Mouse (Mus musculus) CH12.LX (cell line): ENCODE measurements at regions not wholly inside any gene's neighbourhood (a gene's known extent, or its start where the extent isn't known, plus 50 kb on each side); places are given as distances from the start of the nearest gene placed in this dataset.

Experiments used
- DNase-seq: peaks from one replicate; pipeline ENCODE4 v3.0.0-alpha.2; 2013; ENCODE audit errors: extremely low read depth
- H3K27ac ChIP-seq: 2 replicates; pipeline ENCODE4 v1.5.1; 2012; ENCODE audit warnings: low read depth, mild to moderate bottlenecking, control low read depth, moderate library complexity; ENCODE audit not compliant: insufficient read depth
- H3K27me3 ChIP-seq: replicated peaks from 2 replicates; pipeline ENCODE3; 2012; ENCODE audit warnings: inconsistent platforms
- H3K36me3 ChIP-seq, 2 experiments: replicated peaks in 1 of 2; 2 replicates each; pipeline versions ENCODE3 to v1.6.1; 2012; ENCODE audit warnings: inconsistent platforms in 1 of 2, low read length in 1 of 2, mild to moderate bottlenecking in 1 of 2, mixed read lengths in 1 of 2, moderate library complexity in 1 of 2; ENCODE audit not compliant: control insufficient read depth in 1 of 2, insufficient read depth in 1 of 2
- H3K4me1 ChIP-seq, 2 experiments: 2 replicates each; pipeline ENCODE4 v1.6.1; 2012; ENCODE audit warnings: inconsistent platforms in 1 of 2, moderate library complexity in 1 of 2; ENCODE audit not compliant: insufficient read depth in 2 of 2, control insufficient read depth in 1 of 2
- H3K4me2 ChIP-seq: 2 replicates; pipeline ENCODE4 v1.6.1; 2012; ENCODE audit warnings: low read depth, mild to moderate bottlenecking, control low read depth; ENCODE audit not compliant: poor library complexity, insufficient read depth, severe bottlenecking
- H3K4me3 ChIP-seq, 3 experiments: fragments of 150-350 bp in 1 of 3; sonication (generic) in 1 of 3; replicated peaks in 1 of 3; 2 replicates each; pipeline versions ENCODE3 to v1.5.1; 2011 to 2012; ENCODE audit warnings: low read depth in 2 of 3, low read length in 2 of 3, mild to moderate bottlenecking in 2 of 3, moderate library complexity in 2 of 3, control low read depth in 1 of 3, improper control_type of control experiment in 1 of 3, inconsistent platforms in 1 of 3, mixed read lengths in 1 of 3; ENCODE audit not compliant: poor library complexity in 1 of 3
- H3K79me2 ChIP-seq: replicated peaks from 2 replicates; pipeline ENCODE4 v1.6.1; 2012; ENCODE audit warnings: mild to moderate bottlenecking, moderate library complexity; ENCODE audit not compliant: control insufficient read depth, poor library complexity, insufficient read depth, severe bottlenecking; ENCODE audit errors: extremely low read depth
- H3K9ac ChIP-seq: 2 replicates; pipeline ENCODE4 v1.6.1; 2012; ENCODE audit warnings: low read depth, mild to moderate bottlenecking, control low read depth, moderate library complexity; ENCODE audit not compliant: insufficient read depth
- H3K9me3 ChIP-seq: replicated peaks from 2 replicates; pipeline ENCODE3; 2012; ENCODE audit warnings: low read length, inconsistent platforms, mixed read lengths
- BHLHE40 ChIP-seq: IDR thresholded peaks from 2 replicates; pipeline ENCODE4 v1.6.1; 2011; ENCODE audit warnings: mild to moderate bottlenecking, low read depth, low read length, improper control_type of control experiment
- CHD1 ChIP-seq: IDR thresholded peaks from 2 replicates; pipeline ENCODE4 v1.6.1; 2012; ENCODE audit warnings: low read depth, low read length, improper control_type of control experiment, inconsistent platforms
- CTCF ChIP-seq, 2 experiments: IDR thresholded peaks in 1 of 2; conservative IDR thresholded peaks in 1 of 2; 2 replicates each; pipeline ENCODE4 v1.5.1; 2011 to 2012; ENCODE audit warnings: low read depth in 2 of 2, low read length in 2 of 2, improper control_type of control experiment in 1 of 2, inconsistent platforms in 1 of 2, mild to moderate bottlenecking in 1 of 2, moderate library complexity in 1 of 2
- E2F4 ChIP-seq: IDR thresholded peaks from 2 replicates; pipeline ENCODE4 v1.6.1; 2011; ENCODE audit warnings: low read depth, low read length, improper control_type of control experiment; ENCODE audit not compliant: insufficient replicate concordance
- ELF1 ChIP-seq: IDR thresholded peaks from 2 replicates; pipeline ENCODE4 v1.6.1; 2014; ENCODE audit warnings: low read depth, mild to moderate bottlenecking, inconsistent platforms, low read length, improper control_type of control experiment
- ETS1 ChIP-seq: conservative IDR thresholded peaks from 2 replicates; pipeline ENCODE4 v1.6.1; 2012; ENCODE audit warnings: low read depth, mild to moderate bottlenecking, inconsistent platforms, low read length, improper control_type of control experiment, moderate library complexity
- GABPA ChIP-seq: IDR thresholded peaks from 2 replicates; pipeline ENCODE4 v1.6.1; 2012; ENCODE audit warnings: low read depth, low read length, improper control_type of control experiment, inconsistent platforms; ENCODE audit not compliant: insufficient replicate concordance
- IRF4 ChIP-seq: IDR thresholded peaks from 2 replicates; pipeline ENCODE4 v1.6.1; 2014; ENCODE audit warnings: low read depth, mild to moderate bottlenecking, inconsistent platforms, low read length, improper control_type of control experiment
- JUN ChIP-seq: IDR thresholded peaks from 2 replicates; pipeline ENCODE4 v1.6.1; 2011; ENCODE audit warnings: low read depth, mild to moderate bottlenecking, low read length, improper control_type of control experiment, moderate library complexity; ENCODE audit not compliant: insufficient read depth
- JUND ChIP-seq: conservative IDR thresholded peaks from 2 replicates; pipeline ENCODE4 v1.6.1; 2011; ENCODE audit warnings: low read depth, low read length, improper control_type of control experiment
- KAT2A ChIP-seq: IDR thresholded peaks from 2 replicates; pipeline ENCODE4 v1.6.1; 2012; ENCODE audit warnings: low read length, improper control_type of control experiment, inconsistent platforms; ENCODE audit not compliant: insufficient replicate concordance
- MAFK ChIP-seq: IDR thresholded peaks from 2 replicates; pipeline ENCODE4 v1.6.1; 2011; ENCODE audit warnings: low read length, improper control_type of control experiment; ENCODE audit not compliant: insufficient replicate concordance
- MAX ChIP-seq: IDR thresholded peaks from 2 replicates; pipeline ENCODE4 v1.6.1; 2011; ENCODE audit warnings: low read length, improper control_type of control experiment
- MEF2A ChIP-seq: IDR thresholded peaks from 2 replicates; pipeline ENCODE4 v1.6.1; 2014; ENCODE audit warnings: low read depth, mild to moderate bottlenecking, inconsistent platforms, low read length, improper control_type of control experiment, borderline replicate concordance
- MYC ChIP-seq: IDR thresholded peaks from 2 replicates; pipeline ENCODE4 v1.6.1; 2011; ENCODE audit warnings: low read depth, mild to moderate bottlenecking, improper control_type of control experiment, low read length
- NELFE ChIP-seq: IDR thresholded peaks from 2 replicates; pipeline ENCODE4 v1.6.1; 2011; ENCODE audit warnings: low read depth, low read length, improper control_type of control experiment
- NRF1 ChIP-seq: IDR thresholded peaks from 2 replicates; pipeline ENCODE4 v1.6.1; 2014; ENCODE audit warnings: low read depth, mild to moderate bottlenecking, inconsistent platforms, low read length, improper control_type of control experiment, moderate library complexity
- PAX5 ChIP-seq: IDR thresholded peaks from 2 replicates; pipeline ENCODE4 v1.6.1; 2012; ENCODE audit warnings: low read length, inconsistent platforms, mixed read lengths
- POLR2A ChIP-seq: IDR thresholded peaks from 2 replicates; pipeline ENCODE4 v1.6.1; 2011; ENCODE audit warnings: low read depth, mild to moderate bottlenecking, improper control_type of control experiment, low read length
- POLR2AphosphoS2 ChIP-seq: IDR thresholded peaks from 2 replicates; pipeline ENCODE4 v1.6.1; 2011; ENCODE audit warnings: low read depth, low read length, improper control_type of control experiment
- RAD21 ChIP-seq: IDR thresholded peaks from 2 replicates; pipeline ENCODE4 v1.6.1; 2011; ENCODE audit warnings: low read depth, mild to moderate bottlenecking, low read length, improper control_type of control experiment, moderate library complexity
- RCOR1 ChIP-seq: conservative IDR thresholded peaks from 2 replicates; pipeline ENCODE4 v1.6.1; 2012; ENCODE audit warnings: low read depth, mild to moderate bottlenecking, inconsistent platforms, low read length, improper control_type of control experiment
- SIN3A ChIP-seq: IDR thresholded peaks from 2 replicates; pipeline ENCODE4 v1.6.1; 2012; ENCODE audit warnings: low read length, improper control_type of control experiment, inconsistent platforms
- SMC3 ChIP-seq: IDR thresholded peaks from 2 replicates; pipeline ENCODE4 v1.6.1; 2011; ENCODE audit warnings: low read depth, low read length, improper control_type of control experiment
- TBP ChIP-seq: conservative IDR thresholded peaks from 2 replicates; pipeline ENCODE4 v1.6.1; 2011; ENCODE audit warnings: low read depth, low read length, improper control_type of control experiment
- TCF12 ChIP-seq: IDR thresholded peaks from 2 replicates; pipeline ENCODE4 v1.6.1; 2014; ENCODE audit warnings: low read depth, mild to moderate bottlenecking, inconsistent platforms, low read length, improper control_type of control experiment
- UBTF ChIP-seq: IDR thresholded peaks from 2 replicates; pipeline ENCODE4 v1.6.1; 2012; ENCODE audit warnings: low read depth, mild to moderate bottlenecking, inconsistent platforms, low read length, improper control_type of control experiment, moderate library complexity
- USF2 ChIP-seq: conservative IDR thresholded peaks from 2 replicates; pipeline ENCODE4 v1.6.1; 2011; ENCODE audit warnings: low read depth, low read length, improper control_type of control experiment
- ZMIZ1 ChIP-seq: IDR thresholded peaks from 2 replicates; pipeline ENCODE4 v1.6.1; 2012; ENCODE audit warnings: low read depth, mild to moderate bottlenecking, inconsistent platforms, low read length, improper control_type of control experiment
- ZNF384 ChIP-seq: IDR thresholded peaks from 2 replicates; pipeline ENCODE4 v1.6.1; 2012; ENCODE audit warnings: low read depth, low read length, improper control_type of control experiment, inconsistent platforms
- dilution Hi-C: fragments of 300-500 bp; cut with MboI; formaldehyde crosslinking; loops from 2 replicates; pipeline ENCODE4 v1.14.3; 2020; ENCODE audit warnings: low sequenced_read_pairs; ENCODE audit not compliant: extremely low pct_unique_long_range_greater_than_20kb, extremely low pct_ligation_motif_present
- in situ Hi-C: fragments of 300-500 bp; cut with MboI; formaldehyde crosslinking; loops from 3 replicates; pipeline ENCODE4 v1.14.3; 2019; ENCODE audit warnings: low sequenced_read_pairs, low pct_ligation_motif_present, low pct_unique_long_range_greater_than_20kb, mixed read lengths

DNA sequence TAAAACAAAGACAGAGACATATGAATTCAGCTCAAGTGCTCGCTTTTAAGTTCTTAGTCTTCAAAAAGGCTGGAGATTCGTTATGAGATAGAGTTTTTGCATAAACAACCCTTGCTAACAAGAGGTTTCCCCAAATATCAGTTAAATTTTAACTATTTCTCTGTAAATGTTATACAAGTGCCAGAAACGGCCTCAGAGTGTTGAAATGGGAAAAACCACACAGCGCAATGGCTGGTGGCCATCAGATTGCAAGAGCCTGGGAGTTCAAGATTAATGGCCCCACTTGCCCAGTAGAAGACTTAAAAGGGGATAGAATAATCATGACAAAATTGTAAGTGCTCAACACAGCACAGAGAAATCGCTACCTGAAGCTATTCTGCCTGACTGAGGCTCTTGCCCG lies 130.1 kb downstream of the Rpl36a-ps1 start:
- Histone ChIP-seq H3K4me2 (no peak overlapping the region), H3K27me3 (no peaks in the 10 kb centered on the region), H3K36me3 (no peaks in the 10 kb centered on the region), H3K9ac (no peak overlapping the region), H3K79me2 (no peaks in the 10 kb centered on the region), H3K4me1 (no peaks in the 10 kb centered on the region), H3K27ac (no peak overlapping the region), H3K9me3 (peaks cover 2% of the 10 kb centered on the region), H3K4me3 (no peak overlapping the region)
- dilution Hi-C loops, result no loop called here
- in situ Hi-C loops, result no loop called here
- DNase-seq, result no peak
- no peak for TF ChIP-seq IRF4
- TF ChIP-seq SMC3, result no peak
- no peak for TF ChIP-seq MAFK
- no peak for TF ChIP-seq POLR2AphosphoS2
- TF ChIP-seq ZMIZ1, result no peak
- TF ChIP-seq JUND, result no peak
- no peak for TF ChIP-seq BHLHE40
- no peak for TF ChIP-seq GABPA
- TF ChIP-seq UBTF, result no peak
- TF ChIP-seq RCOR1, result no peak
- TF ChIP-seq CHD1, result no peak
- TF ChIP-seq PAX5, result no peak
- TF ChIP-seq TBP, result no peak
- no peak for TF ChIP-seq MAX
- TF ChIP-seq E2F4, result no peak
- TF ChIP-seq RAD21, result no peak
- TF ChIP-seq USF2, result no peak
- TF ChIP-seq POLR2A, result no peak

DNA sequence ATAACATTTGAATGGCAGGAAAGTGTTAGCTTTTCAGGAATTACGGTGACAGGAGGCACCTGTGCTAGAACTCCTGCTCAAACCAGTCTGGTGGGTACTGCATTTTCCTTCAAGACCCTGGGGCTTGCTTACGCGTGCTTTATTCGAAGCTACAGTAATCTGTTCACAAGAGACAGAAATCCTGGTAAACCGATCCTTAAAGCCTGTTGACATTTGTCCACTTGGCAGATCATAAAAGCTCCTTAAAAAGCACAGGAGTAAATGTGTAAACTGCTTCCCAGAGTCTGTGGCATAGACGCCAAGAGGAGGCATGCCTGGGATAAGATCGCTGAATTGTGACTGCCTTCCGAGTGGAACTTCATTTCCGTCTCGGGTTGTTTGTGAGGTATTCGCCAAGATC lies 130.5 kb downstream of the Rpl36a-ps1 start:
- dilution Hi-C loops (no loop called here), in situ Hi-C loops (no loop called here)
- Histone ChIP-seq H3K27ac (no peak overlapping the region), H3K27me3 (no peaks in the 10 kb centered on the region), H3K36me3 (no peaks in the 10 kb centered on the region), H3K9me3 (peaks cover 6% of the 10 kb centered on the region), H3K9ac (no peak overlapping the region), H3K4me2 (no peak overlapping the region), H3K79me2 (no peaks in the 10 kb centered on the region), H3K4me3 (no peak overlapping the region), H3K4me1 (no peaks in the 10 kb centered on the region)
- DNase-seq, result no peak
- TF ChIP-seq TBP, result no peak
- TF ChIP-seq SIN3A, result no peak
- no peak for TF ChIP-seq ETS1
- no peak for TF ChIP-seq ZNF384
- TF ChIP-seq NELFE, result no peak
- TF ChIP-seq SMC3, result no peak
- no peak for TF ChIP-seq TCF12
- TF ChIP-seq JUN, result no peak
- TF ChIP-seq MYC, result no peak
- no peak for TF ChIP-seq RCOR1
- TF ChIP-seq CTCF (conservative IDR thresholded peaks at IDR 0.05 in 1 of 2, IDR thresholded peaks at IDR 0.05 in 1 of 2; ENCODE audit: low read depth in 2 of 2, low read length in 2 of 2), result no peak
- TF ChIP-seq ELF1, result no peak
- TF ChIP-seq KAT2A, result no peak
- TF ChIP-seq IRF4, result no peak
- no peak for TF ChIP-seq NRF1
- no peak for TF ChIP-seq POLR2A
- TF ChIP-seq MAFK, result no peak
- no peak for TF ChIP-seq CHD1
- no peak for TF ChIP-seq MEF2A
- no peak for TF ChIP-seq USF2
